Mouse (Mus musculus) cerebellum, adult (tissue): ENCODE results near the gene Smoc1.

Experiments used
- ATAC-seq: cut with Nextera tagmentation; 2 replicates; pipeline ENCODE4 v1.9.2; 2017; ENCODE audit warnings: mild to moderate bottlenecking, moderate library complexity, mixed read lengths; ENCODE audit not compliant: insufficient number of reproducible peaks, low FRiP score, low TSS enrichment

The Smoc1 gene

DNA sequence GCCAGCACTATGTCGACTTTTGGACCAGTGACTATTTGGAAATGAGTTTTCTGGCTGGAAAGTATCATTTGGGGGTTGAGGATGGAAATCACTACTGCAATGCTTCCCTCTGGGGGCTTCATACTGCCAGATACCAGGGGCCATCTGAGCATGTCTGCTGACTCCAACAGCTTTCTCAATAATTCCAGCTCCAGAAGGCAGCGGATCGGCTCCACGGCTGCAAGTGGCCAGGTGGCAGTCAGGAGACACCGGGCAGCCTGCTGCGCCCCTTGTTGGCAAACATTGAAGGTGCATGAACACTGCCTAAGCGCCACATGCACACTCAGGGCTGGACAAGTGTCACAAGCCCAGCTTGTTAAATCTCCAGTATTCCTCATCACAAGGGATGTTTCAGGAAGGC, 2.2 kb upstream of the Smoc1 start:
- peak; percentile 59; the same call in 1 of the 2 replicates for ATAC-seq

DNA sequence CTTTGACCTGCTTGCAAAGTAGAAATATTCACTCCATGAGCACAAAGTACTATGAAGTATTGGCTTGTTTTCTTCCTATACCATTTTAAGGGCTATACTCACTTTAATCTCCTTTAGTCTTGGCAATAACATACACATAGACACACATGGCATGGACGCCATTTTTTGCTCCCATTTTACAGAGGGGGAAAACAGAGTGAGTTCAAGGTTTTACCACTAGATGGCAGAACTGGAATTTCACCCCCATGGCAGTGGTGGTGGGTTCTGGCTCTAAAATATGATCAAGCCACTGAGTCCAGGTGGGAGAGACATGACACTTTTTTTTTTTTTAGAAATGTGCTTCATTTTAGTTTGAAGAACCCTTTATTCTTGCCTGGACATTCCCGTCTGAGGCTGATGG, 1.6 kb upstream of the Smoc1 start:
- no peak for ATAC-seq

DNA sequence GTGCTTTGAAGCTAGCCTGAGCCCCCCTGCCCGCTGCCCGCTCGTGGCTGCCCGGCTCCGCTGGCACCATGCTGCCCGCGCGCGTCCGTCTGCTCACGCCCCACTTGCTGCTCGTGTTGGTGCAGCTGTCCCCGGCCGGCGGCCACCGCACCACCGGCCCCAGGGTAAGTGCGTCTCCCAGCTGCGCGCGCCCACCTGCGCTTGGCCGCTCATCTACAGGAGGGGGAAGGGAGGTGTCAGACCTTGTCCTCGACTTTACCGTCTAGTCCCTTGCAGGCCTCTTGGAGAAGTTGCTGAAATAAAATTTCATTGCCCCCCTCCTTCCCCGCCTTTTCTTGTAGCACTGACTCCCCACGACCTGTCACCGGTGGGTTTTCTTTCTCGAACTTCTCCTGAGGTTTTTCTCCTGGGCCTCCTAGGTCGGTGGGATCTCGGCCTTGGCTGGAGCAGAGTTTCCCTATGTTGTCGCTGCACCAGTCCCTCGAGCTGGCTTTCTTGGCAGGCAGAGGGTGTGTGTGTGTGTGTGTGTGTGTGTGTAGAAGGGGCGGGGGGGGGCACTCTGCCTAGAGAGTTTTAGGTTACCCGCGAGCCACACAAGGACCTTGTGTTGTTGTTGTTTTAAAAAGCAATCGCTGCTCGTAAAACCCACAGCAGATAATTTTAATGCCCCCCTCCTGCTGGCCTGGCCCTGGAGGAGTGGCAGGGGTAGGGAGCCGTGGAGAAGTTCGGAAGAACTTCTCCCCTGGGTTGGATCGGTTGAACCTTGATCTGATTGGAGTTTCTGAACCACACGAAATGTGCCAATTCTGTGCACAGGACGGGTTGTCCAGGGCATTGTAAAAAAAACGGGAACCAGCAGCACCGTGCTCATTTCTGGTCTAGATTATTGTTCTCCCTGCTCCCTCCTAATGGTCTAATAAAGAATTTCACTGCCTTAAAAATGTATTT, 661 bp downstream of the Smoc1 start:
- ATAC-seq: 0 out of 2 replicates have a peak, but pooled peaks have one; percentile 34

DNA sequence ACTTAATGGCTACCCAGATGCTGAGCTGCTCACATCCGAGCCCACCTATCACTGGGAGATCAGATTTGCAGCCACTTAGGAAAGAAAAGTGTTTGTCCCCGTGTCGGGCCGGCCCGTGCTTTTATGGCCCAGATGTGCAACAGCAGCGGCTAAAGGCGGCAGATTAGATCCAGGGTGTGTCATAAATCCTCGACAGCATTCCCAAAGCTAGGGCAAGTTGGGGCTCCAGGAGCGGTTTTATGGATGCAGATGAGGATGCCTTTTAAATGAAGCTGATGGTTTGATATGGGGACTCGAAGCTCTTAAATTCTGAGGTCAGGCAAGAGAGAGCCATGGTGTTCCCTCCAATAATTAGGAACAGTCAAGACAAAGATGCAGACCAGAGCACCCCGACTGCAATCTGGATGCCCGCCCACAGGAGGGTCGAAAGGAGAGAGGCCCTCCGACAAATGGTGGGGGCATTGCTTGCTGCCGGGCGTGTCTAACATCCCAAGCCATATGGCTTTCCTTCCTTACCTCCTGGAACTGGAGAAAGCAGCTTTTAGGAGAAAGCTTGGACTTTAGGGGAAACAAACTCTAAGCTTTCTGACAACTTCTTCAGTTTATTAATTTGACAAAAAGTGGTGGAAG, 1.8 kb downstream of the Smoc1 start:
- no peak for ATAC-seq

DNA sequence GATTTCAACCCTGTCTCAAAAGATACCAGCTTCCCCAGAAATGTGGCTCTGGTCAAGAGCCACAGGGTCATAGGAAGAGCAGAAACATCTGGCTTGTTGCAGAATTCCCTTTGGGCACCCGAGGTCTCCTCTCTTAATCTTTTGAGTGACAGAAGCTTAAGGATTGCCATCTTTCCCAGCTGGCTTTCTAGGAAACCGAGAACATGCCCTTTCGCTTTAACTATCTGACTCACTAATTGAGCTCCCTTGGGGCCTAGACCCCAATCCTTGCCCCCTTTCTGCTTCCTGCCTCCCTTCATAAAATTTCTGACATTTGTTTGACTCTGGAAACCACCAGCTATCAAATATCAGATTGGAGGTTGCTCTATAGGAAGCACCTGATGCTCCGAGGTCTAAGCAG, 3.1 kb downstream of the Smoc1 start:
- no peak for ATAC-seq

DNA sequence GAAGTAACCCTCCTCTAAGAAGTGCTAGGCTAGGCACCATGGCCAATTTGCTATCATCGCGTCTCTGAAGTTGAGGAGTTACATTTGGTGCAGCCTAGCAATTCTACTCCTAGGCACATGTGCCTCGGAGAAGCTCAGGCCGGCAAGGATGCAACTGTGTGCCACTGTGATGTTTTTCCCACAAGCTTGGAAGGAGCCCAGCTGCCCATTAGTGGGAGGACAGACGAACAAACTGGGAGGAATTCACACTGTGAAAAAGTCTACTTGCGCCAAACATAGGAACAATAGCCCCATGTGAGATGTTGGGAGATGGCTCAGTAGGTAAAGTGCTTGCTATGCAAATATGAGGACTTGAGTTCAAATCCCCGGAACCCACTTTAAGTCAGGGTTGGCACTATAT, 5.0 kb downstream of the Smoc1 start:
- ATAC-seq: no peak

DNA sequence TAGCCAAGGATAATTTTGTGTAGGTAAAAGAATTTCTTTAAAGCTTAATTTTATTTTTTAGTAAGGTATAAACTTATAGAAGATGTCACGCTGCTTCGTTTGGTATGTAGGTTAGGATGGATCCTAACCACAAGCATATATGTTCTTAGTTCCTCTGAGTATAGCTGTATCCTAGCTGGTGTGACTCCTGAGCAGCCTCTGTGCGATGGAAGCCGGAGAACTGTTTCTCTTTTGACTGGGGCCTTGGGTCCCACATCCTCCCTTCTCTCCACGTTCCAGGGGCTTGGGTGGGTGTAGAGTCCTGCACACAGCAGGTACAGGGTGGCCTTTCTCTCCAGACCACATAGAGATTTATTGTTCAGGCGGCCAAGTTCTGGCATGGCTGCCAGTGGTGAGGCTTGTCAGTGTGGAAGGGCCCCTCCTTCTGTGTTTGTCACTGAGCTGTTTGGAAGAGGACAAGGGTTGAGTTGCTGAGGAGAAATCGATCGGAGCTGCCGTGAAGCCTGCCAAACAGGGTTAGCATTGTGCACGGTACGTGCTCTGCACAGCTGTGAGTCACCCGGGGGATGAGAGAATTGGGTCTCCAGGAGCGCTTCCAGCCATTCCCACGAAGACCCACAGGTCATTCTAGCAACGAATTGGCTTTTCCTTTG, 6.9 kb downstream of the Smoc1 start:
- ATAC-seq: no peak

DNA sequence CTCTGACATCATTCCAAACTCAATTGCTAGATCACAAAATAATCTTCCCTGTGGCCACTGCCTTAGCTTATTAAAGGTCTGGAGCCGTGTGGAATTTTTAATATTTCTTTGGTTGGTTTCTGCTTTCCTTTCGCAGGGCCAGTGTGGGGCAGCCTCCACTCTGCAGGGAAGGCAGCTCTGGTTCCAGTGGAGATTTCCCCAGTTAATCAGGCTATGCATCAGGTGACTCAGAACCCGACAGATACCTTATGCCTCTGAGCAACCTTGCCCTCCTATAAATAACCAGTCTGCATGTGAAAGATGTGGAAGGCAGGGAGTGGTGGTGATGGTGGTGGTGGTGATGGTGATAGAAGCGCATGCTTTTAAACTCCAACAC, 7.4 kb downstream of the Smoc1 start:
- no peak for ATAC-seq

DNA sequence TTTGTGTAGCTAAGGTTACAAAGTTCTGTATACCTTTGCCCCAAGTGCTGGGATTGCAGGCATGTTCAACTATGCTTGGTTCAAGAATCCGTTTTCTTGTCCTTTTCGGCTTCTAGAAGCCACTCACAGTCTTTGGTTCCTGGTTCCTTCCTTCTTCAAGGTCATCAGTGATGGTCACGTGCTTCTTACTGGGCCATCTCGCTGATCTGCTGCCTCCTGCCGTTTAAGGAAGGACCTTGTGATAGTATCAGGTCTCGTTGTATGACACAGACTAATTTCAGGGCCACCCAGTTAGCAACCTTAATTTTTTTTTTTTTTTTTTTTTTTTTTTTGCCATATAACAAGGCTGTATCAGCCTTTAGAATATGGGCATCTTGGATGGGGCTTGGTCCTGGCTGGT, 9.2 kb downstream of the Smoc1 start:
- no peak for ATAC-seq

DNA sequence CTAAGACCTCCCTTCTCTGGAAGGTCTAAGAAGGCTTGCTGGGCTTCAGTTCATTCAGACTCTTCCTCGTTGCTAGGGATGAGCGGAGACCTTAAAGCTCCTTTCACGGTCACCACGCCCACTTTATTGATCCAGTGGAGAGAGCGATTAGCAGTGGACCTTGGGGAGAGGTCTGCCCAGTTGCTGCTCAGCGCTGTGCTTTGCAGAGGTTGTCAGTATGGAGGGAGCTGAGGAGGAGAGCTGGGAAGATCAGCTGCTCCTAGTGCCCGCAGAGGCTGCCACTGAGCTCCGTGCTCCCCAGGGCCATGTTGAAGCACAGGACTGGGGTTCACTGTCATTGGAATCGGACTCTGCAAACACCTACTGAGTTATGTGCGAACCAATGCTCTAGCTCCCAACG, 17.0 kb downstream of the Smoc1 start:
- no peak for ATAC-seq

DNA sequence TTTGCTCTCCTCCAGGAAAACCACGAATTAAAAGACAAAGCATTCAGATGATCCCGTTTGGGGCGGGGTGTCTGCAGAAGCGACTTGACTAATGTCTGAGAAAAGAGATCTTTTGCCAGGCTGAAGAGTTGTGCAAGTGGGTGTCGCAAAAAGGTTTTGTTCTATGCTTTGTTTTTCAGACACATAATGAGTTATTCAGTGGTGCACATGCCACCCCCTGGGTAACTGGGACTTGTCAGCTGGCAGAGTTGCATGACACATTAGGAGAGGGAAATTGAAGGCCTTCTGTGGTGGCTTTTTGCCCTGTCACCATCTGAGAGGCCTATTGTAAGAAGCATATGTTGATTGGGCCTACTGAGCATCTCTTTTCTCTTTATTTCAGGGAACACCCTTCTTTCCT, 20.3 kb downstream of the Smoc1 start:
- ATAC-seq: no peak

DNA sequence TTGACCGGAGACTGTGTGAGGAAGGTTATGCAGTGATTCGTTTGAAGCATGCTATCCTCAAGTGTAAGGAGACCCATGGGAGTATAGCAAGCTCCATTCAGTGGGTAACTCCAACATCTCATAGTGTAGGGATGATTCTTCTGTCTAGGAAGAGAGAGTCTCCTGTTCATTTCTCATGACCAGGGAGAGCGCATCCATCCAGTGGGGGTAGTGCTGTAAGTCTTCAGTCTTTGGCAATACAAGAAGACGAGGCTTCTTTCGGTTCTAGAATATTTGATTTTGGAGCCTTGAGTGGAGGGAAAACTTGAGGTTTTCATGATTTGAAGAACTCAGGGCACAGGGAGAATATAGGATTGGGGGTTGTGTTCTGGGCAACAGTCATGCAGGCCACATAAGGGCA, 23.1 kb downstream of the Smoc1 start:
- no peak for ATAC-seq

DNA sequence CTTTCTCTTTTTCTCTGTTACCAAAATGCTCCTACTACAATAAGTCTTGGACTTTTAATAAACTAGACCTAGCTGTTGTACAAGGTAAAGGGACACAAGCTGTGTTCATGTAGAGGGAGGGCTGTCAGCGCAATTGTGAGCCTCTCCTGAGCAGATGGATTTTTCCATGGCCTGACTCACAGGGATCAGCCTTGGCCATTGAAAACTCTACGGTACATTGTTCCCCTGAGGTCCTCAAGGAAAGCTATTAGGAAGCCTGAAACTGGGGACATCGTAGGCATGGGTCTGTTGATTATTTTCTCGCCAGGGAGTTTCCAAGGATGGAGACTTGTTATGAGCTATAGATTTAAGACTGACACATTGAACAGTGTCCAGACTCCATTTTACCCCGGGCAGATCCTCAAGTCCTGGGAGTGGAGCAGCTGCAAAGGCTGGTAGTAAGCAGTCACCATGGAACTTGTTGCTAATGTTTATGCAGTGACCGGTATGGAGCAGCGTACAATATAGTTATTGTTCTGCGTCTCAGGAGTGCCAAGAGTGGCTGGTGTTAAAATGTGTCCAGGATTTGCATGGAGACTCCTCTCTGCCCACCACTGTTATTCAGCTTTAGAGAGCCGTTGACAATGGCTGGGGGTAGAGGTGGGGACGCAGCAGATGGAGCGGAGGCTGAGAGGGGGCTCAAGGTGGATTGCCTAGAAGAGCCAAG, 28.5 kb downstream of the Smoc1 start:
- no peak for ATAC-seq

DNA sequence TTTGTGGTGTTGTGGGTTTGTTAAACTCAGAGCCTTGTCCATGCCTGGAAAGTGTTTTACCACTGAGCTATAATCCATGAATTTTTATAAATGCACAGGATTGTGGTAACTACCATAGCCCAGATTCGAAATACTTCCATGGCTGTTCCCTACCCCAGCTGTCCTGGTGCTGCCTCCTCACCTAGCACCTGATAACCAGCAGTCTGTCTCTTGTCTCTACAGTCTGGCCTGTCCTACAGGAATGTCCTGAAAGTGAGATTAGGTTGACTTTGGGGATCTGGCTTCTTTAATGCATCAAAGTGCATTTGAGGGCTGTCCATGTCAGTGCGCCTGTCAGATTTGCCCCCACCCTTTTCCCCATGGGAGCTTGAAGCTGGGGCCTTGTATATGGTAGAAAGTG, 29.2 kb downstream of the Smoc1 start:
- no peak for ATAC-seq

DNA sequence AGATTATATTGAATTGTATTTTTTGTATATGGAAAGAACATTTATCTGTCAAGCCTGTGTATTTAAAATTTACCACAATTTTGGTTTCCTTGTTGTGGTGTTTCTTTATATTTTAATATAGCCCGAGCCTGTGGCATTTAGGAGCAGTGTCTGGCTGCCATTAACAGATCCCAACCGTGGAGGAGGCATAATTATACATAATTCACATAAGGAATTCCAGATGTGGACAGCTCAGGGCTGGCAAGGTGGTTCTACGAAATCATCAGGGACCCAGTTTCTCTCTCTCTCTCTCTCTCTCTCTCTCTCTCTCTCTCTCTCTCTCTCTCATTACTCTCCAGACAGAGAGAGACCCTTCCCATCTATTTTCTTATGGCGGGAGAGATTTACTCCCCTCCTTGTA, 31.0 kb downstream of the Smoc1 start:
- ATAC-seq: no peak

DNA sequence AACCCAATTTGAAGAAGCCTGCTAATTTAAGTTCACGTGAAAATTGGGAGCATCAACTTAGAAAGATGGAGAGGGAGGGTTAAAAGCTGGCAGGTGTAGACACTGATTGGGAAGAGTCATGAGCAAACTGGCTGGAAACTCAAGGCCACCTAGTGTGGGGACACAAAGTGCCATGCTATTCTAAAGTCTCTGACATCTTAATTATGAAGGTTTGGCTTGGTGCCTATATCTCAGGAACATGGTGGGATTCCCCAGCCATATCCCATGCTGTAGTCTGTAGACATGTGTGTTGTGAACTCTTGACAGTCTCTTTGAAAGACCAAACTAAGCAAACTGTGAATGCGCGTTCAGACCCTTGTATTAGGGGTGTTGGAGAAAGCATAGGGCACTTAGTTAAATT, 32.0 kb downstream of the Smoc1 start:
- no peak for ATAC-seq

DNA sequence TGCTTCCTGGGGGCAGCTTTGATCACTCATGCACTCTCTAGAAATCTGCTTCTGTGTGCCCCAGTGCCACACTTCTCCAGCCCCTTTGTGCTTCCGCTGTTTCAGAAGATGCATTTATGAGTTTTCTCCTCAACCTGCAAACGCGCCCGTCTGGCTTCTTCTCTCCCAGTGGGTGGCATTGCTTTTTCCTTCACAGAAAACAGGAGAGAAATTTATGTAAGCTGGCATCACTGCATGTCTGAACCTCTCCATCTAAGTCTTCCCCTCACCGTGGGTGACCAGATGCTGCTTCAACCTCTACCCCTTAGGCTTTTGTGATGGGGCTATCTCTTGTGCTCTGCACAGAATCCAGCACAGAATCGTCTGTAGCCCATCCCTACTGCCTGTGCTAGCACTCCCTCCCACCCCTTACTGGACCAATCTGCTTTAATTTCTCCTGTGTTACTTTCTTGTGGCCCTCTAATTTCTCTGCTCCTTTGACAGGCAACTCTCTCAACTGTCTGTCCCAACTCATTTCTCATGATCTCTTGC, 35.3 kb downstream of the Smoc1 start:
- no peak for ATAC-seq

DNA sequence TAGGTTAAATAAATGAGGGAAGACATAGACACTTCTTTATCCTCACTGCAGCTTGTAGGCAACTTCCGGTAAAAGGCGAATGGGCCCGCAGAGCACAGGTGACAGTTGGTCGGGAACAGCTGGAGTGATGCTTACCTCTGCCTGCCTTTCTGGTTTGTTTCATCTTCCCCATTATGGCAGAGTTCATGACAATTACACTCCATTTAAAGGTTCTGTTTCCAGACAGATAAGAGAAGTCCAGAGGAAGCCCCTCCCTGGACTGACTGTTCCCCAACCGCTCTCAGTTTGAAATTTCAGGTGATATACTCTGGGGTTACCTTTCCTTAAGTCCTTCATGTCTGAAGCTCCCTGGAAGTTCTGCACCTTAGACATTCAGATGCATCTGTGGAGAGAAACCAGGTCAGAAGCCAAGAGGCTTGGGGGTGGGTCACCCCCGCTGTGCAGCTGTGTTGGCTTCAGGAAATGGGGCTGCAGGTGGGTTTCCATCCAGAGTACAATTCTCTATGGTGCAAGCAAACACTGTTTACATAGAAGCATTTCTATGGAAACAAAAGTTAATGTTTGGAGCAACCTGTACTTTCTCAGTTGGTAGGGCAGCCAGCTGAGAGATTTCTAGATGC, 36.8 kb downstream of the Smoc1 start:
- ATAC-seq: no peak

DNA sequence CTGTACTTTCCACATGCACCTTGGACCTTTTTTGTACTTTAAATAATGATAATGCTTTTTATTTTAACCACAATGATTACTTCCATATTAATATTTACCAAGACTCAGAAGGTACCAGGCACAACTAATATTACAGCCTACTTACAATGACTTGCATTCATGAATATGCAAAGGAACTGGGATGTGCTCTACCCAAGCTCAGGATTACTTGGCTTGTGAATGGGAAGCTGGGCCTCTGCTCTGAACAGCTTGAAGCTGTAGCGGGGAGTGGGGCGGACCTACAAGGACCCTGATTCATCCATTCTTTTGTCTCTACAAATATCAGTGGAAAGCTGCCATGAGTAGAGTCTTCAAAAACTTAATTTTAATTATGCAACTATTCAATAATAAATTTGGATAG, 47.5 kb downstream of the Smoc1 start:
- no peak for ATAC-seq

DNA sequence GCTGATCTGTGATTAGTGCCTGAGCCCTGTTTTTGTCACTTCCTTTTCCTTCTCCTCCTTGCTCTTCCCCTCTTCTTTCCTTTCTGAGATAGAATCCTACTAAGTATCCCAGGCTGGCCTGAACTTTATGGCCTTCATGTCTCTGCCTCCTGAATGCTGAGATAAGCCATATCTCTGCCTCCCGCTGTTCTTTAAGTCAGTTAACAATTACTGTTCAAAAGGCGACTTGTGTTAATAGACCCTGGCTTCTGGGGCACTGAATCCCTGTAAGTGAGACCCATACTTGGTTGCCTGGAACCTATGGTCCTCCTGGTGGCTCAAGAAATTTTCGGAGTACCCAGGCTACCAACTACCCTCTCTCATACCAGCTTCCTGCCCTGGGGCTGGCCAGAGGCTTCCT, 48.3 kb downstream of the Smoc1 start:
- ATAC-seq: no peak
